Mouse (Mus musculus): ENCODE results near the gene Klf9. TPM values are rescaled to one million over a fixed set of nuclear protein-coding genes. Genes with fewer than 3 reads are reported as not detected.

Klf9 gene
- polyA plus RNA-seq (2012; rRNA removed): 0.86 and 0.91 TPM in 2 replicates

DNA sequence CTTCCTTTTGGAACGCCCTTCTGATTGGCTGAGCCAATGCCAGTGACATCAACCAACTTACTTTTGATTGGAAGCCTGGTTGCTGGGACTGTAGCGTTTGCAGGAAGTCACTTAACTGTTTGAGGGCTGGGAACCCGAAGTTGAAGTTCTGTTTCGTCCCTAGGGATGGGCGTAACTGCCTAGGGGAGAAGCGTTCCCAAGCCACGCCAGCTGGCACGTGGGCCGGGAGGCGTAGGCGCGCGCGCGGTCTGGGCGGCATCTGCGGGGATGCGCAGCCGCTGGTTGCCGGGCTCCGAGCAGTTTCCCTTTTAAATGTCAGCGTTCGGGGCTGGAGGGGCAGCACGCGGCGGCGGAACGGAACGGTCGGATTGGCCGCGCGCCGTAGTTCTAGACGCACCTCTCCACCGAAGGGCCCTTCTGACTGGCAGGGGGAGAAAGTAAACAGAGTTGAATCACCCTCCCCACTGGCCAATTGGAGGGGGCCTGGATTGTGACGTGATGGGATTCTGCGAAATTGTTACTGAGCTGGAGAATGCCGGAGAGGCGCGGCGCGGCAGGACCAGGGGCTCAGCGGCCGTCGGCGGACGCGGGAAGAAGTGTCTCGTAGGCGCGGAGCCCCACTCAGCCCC lies at the start of gene Klf9:
Gene Klf9, plus strand, starts transcription at position 538 of the 629 bp plus-strand sequence.

Other genes starting within 250 kb of the Klf9 start
- 16.2 and 16.4 TPM in 2 replicates for gene Smc5, start 132.7 kb downstream of the Klf9 start, polyA plus RNA-seq (2012; rRNA removed)